Mouse (Mus musculus) E14TG2a.4 (cell line): ENCODE data around the gene Map2k4.

Experiments
- CTCF ChIP-seq: conservative IDR thresholded peaks from 2 replicates; pipeline ENCODE4 v1.5.1; 2014; ENCODE audit warnings: low read length
- NANOG ChIP-seq: IDR thresholded peaks from 2 replicates; pipeline ENCODE4 v1.6.1; 2014; ENCODE audit warnings: borderline replicate concordance, low read length, mixed read lengths

GRCm38 (mm10) chr11:65812088-65812487 lies 24.0 kb upstream of the Map2k4 start:
- no peak for TF ChIP-seq CTCF
- no peak for TF ChIP-seq NANOG
